Mouse (Mus musculus) c-Kit-positive CD71-positive TER-119-negative erythroid progenitor cells, embryonic 14.5 days (primary cell): ENCODE results near the gene Als2.

Experiments used
- DNase-seq: peaks from one replicate; pipeline ENCODE4 v3.0.0-alpha.2; 2013; ENCODE audit warnings: low read depth

Gene Als2

DNA sequence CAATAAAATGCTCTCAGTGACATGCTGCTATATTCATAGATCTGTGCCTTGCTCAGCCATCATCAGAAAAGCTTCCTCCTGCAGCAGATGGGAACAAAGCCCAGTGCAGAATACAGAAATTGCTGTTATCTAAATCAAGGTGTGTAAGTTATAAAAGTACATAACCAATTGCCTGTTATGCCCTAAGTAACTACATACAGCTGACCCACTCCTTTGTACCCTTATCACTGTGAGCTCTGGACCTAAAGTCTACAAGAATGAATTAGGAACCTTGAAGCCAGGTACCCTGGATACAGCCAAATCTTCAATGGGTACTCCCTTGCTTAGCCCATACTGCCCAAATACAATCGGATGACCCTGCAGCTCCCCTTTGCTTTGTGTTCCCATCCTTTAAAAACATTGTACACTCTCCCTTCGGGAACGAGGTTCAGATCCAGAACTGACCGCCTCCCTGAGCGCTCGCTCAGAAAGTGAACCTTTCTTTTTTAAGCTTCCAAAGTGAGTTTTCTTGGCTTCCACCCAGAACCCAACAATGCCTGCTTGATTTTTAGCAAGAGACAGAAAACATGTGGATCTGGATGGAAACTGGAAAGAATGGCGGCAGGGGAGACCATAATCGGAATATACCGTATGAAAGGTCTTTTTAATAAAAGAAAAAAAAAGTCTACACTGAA lies 70.7 kb downstream of the Als2 start:
- no peak for DNase-seq

GRCm38 (mm10) chr1:59163918-59164317 lies 73.1 kb downstream of the Als2 start:
- no peak for DNase-seq

DNA sequence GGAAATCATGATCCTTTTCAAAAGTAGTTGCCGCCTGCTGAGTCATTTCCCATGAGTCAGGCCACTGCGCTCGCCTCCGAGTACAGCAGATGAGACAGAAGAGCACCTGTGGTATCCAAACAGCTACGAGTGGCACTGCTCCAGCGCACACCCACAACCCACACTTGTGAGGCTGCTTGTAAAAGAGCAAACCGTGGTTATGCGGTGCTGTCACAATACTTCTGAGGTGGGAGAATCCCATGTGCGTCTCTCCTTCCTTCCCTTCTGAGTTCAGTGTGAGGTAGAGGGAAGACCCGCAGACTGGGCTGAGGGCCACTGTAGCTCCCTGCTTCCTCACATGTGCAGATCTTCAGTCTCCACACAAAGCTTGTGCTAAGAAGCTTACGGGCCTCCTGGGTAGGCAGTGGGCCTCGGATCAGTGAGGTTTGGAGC lies 74.0 kb downstream of the Als2 start, which contains the start of gene Mpp4:
Gene Mpp4, minus strand, starts transcription at position 360 of the 432 bp plus-strand sequence.
- no peak for DNase-seq

DNA sequence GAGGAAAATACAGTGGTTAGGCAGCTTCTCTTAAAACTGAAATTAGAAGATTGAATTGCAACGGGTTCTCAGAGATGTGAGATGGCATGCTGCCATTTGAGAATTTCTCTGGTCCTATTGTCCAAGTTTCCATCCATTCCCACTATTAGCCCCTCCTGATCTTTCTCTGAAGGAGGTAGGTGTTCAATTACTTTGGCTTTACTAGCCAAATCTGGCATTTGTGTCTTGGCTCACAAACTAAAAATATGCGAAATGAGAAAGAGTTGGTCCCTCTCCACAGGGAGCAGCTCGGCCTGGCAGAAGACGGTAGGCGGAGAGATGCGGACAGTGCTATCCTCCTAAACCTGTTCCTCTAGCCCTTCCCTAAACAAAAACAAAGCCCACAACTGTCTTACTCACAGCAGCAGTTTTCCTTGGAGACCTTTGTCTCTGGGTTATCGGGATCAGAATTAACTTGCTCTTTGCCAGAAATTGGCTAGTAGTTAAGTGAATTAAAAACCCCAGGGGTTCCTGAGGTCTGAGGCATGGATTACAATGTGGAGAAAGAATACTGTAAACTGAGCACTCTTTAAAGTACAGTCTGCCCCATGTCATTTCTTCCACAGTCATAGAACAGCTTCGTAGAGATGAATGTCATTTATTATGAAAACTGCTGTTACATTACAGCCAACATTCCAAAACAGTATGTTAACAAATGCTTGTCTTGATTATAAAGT lies 74.6 kb downstream of the Als2 start:
- DNase-seq: no peak

DNA sequence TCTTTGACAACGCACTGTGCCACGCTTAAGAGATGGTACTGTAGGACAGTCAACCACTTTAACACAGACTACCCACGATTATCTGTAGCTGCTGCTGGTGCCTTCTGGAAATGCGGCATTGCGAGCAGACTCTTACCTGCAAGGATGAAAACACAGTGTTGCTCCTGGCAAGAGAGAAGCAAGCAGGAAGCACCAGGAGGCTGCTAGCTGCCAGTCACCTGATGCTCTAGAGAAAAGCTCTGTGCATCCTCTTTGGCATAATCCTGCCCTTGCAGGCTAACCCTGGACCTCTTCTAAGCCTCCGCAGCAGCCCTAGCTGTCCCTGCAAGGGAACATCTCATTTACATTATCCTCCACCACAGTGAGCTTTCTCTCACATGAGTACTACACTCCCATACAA lies 75.6 kb downstream of the Als2 start:
- DNase-seq: no peak

GRCm38 (mm10) chr1:59160871-59161270 lies 76.2 kb downstream of the Als2 start:
- DNase-seq: no peak

DNA sequence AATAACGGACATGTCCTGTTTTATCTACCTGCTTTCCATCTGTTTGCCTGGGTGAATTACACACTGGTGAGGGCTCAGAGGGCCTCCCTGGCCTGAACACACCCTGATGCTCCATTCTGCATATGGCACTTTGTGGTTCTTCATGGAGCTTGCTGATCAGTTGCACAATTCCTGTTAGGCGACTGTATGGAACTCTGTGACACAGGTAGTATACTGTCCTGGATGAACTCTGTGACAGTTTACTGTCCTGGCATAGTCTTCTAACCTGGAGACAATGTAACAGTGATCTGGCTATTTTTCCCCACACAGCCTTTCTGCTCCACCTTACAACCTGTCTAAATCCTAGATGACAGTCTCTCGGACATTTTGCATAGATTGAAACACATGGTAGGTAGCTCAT lies 77.9 kb downstream of the Als2 start:
- no peak for DNase-seq

DNA sequence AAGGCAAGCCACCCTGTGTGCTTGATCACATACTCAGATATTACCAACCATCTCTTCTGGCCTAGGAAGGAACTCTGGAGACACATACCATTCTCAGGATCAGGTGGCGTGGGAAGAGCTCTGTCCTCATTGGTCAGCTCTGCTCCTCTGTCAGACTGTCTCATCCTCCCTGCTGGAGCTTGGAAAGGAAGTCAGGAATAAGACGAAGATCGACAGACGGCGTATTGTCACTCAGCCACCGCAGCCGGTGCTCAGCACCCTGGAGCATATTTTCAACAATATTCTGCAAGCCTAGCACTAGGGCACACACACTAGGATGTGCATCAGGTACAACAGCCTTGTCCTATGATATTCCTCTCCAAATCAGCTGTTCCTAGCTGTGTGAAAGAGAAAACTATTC lies 78.5 kb downstream of the Als2 start:
- no peak for DNase-seq

DNA sequence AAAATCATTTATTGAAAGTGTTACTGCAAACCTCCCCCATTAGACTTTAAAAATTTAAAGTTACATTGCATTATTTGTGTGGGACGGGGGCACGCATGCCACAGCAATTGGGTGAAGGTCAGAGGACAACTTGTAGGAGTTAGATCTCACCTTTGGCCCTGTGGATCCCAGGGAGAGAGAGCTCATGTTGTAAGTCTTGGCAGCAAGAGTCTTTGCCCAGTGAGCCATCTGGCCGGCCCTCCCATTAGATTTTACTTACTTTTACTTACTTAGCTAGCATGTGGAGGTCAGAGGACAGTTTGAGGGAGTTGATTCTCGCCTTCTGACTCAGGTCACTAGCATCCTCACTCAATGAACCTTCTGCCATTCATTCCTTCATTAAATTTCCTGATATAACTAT lies 79.2 kb downstream of the Als2 start:
- DNase-seq: no peak

DNA sequence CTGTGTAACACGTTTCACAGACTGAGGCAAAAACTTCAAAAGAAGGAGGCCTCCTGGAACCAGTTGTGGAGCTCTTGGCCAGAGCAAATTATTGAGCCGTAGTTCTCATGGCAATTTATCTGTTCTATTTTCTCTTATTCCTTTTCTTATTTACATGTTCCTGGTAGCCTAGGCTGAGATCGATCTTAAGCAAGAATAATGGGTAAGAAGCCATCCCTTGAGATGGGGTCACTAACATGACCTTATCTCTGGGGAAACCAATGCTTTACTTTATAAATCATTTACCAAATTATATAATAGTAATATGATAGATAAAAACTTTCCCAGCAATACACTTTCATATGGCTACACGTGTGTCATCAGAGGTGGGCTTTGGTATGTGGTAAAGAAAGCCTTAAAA lies 84.7 kb downstream of the Als2 start:
- no peak for DNase-seq

DNA sequence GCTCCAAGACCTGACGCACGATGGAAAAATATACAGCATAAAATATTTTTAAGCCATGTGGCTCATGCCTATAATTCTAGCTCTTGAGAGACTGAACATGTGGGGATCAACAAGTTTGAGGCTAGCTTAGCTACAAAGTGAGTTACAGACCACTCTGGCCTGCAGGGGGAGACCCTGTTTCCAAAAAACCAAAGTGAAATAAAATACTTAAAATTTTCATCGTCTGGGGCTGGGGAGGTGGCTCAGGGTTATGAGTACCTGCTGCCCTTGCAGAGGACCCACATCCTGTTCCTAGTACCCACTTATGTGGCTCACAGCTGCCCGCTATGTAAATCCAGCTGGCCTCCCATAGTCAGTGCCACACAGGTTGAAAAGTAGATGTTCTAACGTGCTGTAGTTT lies 86.5 kb downstream of the Als2 start:
- no peak for DNase-seq

DNA sequence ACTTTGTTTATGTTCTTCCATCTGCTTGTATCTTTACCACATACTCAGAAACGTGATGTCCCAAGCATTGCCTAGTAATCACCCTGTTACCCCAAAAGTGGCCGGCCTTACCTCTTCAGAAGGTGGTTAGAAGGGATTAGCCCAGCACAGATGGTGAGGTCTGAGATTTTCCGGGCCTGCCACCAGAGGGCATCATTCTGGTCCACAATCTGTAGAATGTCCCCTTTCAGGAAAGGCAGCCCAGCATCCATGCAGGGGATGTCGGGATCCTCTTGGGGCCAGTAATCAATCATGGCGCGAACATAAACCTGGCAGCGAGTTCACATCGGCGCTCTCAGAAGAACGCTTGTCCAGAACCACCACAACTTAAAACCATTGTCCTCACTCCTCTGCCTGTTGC lies 92.5 kb downstream of the Als2 start:
- DNase-seq: no peak

DNA sequence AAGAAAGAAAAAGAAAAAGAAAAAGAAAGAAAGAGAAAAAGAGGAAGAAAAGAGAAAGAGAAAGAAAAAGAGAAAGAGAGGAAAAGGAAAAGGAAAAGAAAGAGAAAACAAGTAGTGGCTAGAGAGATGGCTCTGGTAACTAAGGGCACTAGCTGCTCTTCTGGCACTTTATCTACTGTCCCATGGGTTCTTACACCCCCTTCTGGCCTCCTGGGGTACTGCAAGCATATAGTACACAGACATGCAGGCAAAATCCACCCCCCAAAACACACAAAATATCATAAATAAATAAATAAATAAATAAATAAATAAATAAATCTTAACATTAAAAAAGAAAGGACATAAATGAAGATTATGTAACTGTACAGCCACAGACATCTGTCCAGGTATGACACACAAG lies 94.2 kb downstream of the Als2 start:
- peak; percentile 58 for DNase-seq

- no peak for DNase-seq
These were observed 102.6 kb downstream of the Als2 start for GRCm38 (mm10) chr1:59134419-59134818.

DNA sequence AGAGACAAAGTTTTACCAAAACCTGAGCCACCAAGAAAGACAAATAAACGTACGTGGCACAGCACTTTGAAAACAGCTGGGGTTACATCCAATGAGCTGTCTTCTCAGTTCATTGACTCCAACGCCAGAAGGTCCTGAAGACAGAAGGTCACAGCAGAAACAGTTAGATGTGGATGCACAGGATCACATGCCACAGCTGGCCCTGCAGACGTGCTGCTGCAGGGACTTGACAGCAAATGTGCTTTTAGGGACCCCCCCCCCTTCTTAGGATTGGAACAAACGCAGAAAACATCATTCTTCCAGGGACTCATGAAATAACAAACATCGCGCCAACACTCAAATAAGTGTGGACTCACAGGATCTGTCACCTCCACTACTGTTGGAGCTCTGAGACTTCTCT lies 108.2 kb downstream of the Als2 start:
- DNase-seq: no peak

GRCm38 (mm10) chr1:59125558-59125957 lies 111.5 kb downstream of the Als2 start:
- DNase-seq: no peak

DNA sequence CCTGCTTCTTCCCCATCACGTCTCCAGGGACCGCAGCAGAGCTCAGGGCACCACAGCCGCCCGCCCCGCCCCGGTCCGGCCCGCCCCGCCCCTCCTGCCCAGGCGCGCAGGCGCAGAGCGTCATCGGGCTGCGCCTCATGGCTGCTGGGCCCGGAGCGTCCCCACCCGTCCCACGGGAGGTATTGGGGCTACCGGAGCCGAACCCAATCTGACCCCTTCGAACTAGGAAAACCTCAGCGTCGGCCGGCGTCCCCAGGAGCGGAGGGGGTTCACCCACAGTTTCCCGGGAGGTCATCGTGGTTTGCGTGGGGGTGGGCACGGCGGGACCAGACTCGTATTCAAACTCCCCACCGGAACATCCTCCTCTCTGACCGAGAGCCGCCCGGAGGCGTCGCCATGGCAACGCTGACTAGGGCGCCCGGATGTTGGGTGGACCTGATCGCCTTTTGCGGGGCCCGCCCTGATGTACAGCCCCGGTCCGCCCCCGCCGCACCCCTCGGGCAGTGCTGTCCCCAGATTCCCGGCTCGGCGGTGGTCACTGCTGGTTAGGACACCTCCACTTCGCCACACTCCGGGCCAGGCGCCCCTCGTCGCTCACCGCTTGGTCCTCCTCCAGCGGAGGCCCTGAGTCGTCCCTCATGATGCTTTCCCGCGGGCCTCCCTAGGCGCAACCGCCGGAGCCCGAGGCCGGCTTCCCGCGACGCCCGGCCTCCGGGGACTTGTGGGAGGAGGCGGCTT lies 117.1 kb downstream of the Als2 start, which contains the start of gene Tmem237:
Gene Tmem237, minus strand, starts transcription at position 689 of the 738 bp plus-strand sequence.
- peak; percentile 55 for DNase-seq
